Mouse (Mus musculus): ENCODE measurements at regions not wholly inside any gene's neighbourhood (a gene's known extent, or its start where the extent isn't known, plus 50 kb on each side); places are given as distances from the start of the nearest gene placed in this dataset.

DNA sequence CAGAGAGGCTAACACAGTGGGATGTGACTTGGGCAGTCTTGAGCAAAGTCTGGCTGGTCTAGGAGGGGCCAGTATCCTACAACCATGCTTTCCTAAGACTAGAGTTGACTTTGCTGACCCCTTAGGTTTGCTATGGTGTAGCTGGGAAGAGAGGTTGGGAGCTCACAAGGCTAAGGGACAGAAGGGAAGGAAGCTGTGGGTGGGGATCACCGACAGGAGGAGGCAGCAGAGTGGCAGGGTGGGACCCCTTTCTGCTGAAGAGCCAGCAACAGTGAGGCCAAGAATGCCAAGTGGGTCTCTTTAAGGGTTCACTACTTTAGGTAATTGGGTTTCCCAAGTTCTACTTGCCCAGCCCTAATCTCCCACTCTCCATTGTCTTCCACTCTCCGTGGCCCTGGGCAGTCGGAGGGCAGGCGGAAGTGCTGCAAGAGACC lies 67.7 kb upstream of the Sox13 start:
- H3K27me3 ChIP-seq (replicated peaks; ENCODE audit: control insufficient read depth, insufficient read depth, low read length) = no peaks in the 10 kb centered on the region
- H3K4me1 ChIP-seq (ENCODE audit: control insufficient read depth, insufficient read depth, low read length) = peaks cover 14% of the 10 kb centered on the region
- peak overlapping the region; percentile 75; the same call in 1 of the 2 replicates for H3K9ac ChIP-seq (ENCODE audit: low read depth, low read length)
- no peaks in the 10 kb centered on the region for H3K9me3 ChIP-seq (ENCODE audit: control insufficient read depth, low read length)
- peak overlapping the region; percentile 88 for H3K27ac ChIP-seq (replicated peaks; ENCODE audit: low read depth, low read length)
- H3K36me3 ChIP-seq (ENCODE audit: control insufficient read depth, insufficient read depth, low read length) = no peaks in the 10 kb centered on the region
- no peak; the same call in 1 of the 2 replicates for ATAC-seq (ENCODE audit: low read depth)
- DNase-seq (ENCODE audit: low spot score) = no peak
- 9% methylated on average over 4 of the region's 4 CpGs for WGBS
- H3K4me3 ChIP-seq (ENCODE audit: low read depth, low read length) = peak overlapping the region; percentile 44; the same call in 1 of the 2 replicates
- peak overlapping the region; percentile 95 for H3K4me2 ChIP-seq (ENCODE audit: low read depth, low read length)

DNA sequence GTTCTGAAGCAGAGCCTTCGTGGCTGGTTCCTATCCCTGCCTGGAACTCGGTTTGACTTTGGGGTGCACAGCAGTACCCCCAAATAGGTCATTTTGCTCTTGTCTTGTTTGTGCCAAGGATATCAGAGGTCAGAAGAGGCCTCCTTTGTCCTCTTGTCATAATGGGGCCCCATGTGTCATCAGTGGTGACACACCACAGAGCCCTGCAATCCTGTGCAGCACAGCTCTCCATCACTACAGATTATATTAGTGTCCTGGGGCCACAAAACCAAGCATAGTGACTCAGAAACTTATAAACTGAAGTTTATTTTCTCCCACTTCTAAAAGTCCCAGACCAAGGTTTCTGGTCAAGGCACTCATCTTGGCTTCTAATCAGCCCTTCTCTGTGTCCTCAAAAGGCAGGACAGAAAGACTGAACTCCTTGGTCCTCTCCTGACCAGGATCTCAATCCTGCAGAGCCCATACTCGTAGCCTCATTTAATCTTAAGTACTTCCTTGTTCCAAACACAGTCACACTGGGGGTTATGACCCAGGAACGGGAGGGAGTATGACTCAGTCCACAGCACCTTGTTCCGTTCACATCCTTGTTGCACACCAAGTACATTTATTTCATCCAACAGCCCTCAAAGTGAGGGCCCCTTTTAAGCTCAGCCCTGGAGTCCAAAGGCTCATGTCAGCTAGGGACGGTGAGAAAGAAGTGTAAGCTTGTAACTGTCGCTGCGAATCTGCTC lies 63.2 kb upstream of the Sox13 start:
- DNase-seq (ENCODE audit: low spot score) = no peak
- Histone ChIP-seq H3K9ac (ENCODE audit: low read depth, low read length) (no peak overlapping the region), H3K36me3 (ENCODE audit: control insufficient read depth, insufficient read depth, low read length) (no peaks in the 10 kb centered on the region), H3K9me3 (ENCODE audit: control insufficient read depth, low read length) (no peaks in the 10 kb centered on the region), H3K27me3 (replicated peaks; ENCODE audit: control insufficient read depth, insufficient read depth, low read length) (no peaks in the 10 kb centered on the region), H3K4me3 (ENCODE audit: low read depth, low read length) (no peak overlapping the region), H3K4me2 (ENCODE audit: low read depth, low read length) (no peak overlapping the region), H3K27ac (replicated peaks; ENCODE audit: low read depth, low read length) (no peak overlapping the region), H3K4me1 (ENCODE audit: control insufficient read depth, insufficient read depth, low read length) (peaks cover 4% of the 10 kb centered on the region)
- WGBS = 86% methylated on average over 8 of the region's 8 CpGs
- no peak for ATAC-seq (ENCODE audit: low read depth)

DNA sequence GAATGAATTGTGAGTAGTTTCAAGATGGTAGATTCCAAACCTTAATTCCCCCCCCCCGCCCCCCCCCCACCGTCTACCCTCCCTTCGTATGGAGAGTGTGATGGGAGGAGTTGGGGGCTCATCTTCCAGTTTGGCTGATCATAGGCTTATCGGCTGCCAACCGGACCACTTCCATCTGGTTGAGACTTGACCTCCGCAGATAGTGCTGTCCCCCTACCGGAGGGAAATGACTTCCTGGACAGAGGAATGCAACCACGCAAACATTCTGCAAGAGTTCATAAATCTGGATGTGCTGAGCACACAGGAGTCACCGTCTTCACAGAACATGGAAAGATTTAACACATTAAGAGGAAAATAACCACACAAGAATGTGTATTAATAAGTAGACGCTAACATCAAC lies 62.2 kb upstream of the Sox13 start:
- no peak overlapping the region for H3K9ac ChIP-seq (ENCODE audit: low read depth, low read length)
- H3K27me3 ChIP-seq (replicated peaks; ENCODE audit: control insufficient read depth, insufficient read depth, low read length) = no peaks in the 10 kb centered on the region
- H3K36me3 ChIP-seq (ENCODE audit: control insufficient read depth, insufficient read depth, low read length) = no peaks in the 10 kb centered on the region
- no peaks in the 10 kb centered on the region for H3K9me3 ChIP-seq (ENCODE audit: control insufficient read depth, low read length)
- no peak overlapping the region for H3K4me3 ChIP-seq (ENCODE audit: low read depth, low read length)
- no peak for DNase-seq (ENCODE audit: low spot score)
- H3K4me1 ChIP-seq (ENCODE audit: control insufficient read depth, insufficient read depth, low read length) = no peaks in the 10 kb centered on the region; the same call in 1 of the 2 replicates
- no peak for ATAC-seq (ENCODE audit: low read depth)
- 50% methylated on average over 10 of the region's 10 CpGs for WGBS
- H3K4me2 ChIP-seq (ENCODE audit: low read depth, low read length) = no peak overlapping the region
- no peak overlapping the region for H3K27ac ChIP-seq (replicated peaks; ENCODE audit: low read depth, low read length)

DNA sequence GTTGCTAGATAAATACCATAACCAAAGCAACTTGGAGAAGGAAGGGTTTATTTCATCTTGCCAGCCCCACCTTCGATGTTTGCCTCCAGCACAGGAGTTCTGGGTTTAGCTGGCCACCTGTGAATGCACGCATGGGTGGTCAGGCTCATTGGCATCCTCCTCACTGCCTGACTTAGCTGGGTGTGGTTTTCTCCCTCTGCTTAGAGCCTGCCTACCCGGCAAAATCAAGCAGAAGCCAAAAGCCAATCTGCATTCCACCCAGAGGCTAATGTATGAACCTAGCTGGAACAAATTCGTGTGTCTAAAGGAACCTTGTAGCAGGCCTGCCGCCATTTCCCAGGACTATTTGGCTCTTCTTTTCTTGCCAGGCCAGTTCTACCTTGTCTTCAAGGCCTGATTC lies 58.7 kb upstream of the Sox13 start:
- no peak overlapping the region for H3K27ac ChIP-seq (replicated peaks; ENCODE audit: low read depth, low read length)
- no peak overlapping the region for H3K9ac ChIP-seq (ENCODE audit: low read depth, low read length)
- ATAC-seq (ENCODE audit: low read depth) (peak; percentile 50; the same call in 1 of the 2 replicates), DNase-seq (ENCODE audit: low spot score) (peak; percentile 33)
- H3K9me3 ChIP-seq (ENCODE audit: control insufficient read depth, low read length) = no peaks in the 10 kb centered on the region
- no peaks in the 10 kb centered on the region for H3K36me3 ChIP-seq (ENCODE audit: control insufficient read depth, insufficient read depth, low read length)
- 40% methylated on average over 5 of the region's 5 CpGs for WGBS
- H3K4me2 ChIP-seq (ENCODE audit: low read depth, low read length) = no peak overlapping the region
- H3K27me3 ChIP-seq (replicated peaks; ENCODE audit: control insufficient read depth, insufficient read depth, low read length) = no peaks in the 10 kb centered on the region
- no peaks in the 10 kb centered on the region; the same call in 1 of the 2 replicates for H3K4me1 ChIP-seq (ENCODE audit: control insufficient read depth, insufficient read depth, low read length)
- no peak overlapping the region for H3K4me3 ChIP-seq (ENCODE audit: low read depth, low read length)

DNA sequence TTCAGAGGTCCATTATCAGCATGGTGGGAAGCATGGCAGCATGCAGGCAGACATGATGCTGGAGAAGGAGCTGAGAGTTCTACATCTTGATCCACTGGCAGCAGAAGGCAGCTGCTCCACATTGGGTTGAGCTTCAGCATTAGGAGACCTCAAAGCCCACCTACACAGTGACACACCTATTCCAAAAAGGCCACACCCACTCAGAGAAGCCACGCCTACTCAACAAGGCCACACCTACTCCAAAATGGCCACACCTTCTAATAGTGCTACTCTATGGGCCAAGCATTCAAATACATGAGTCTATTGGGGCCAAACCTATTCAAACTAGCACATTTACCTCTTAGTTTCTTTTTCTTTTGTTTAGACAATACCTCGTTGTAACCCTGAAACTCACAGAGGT lies 50.4 kb upstream of the Sox13 start:
- DNase-seq (ENCODE audit: low spot score) = no peak
- no peak for ATAC-seq (ENCODE audit: low read depth)
- 64% methylated on average over 2 of the region's 2 CpGs for WGBS
- no peaks in the 10 kb centered on the region for H3K9me3 ChIP-seq (ENCODE audit: control insufficient read depth, low read length)
- H3K4me2 ChIP-seq (ENCODE audit: low read depth, low read length) = no peak overlapping the region
- no peak overlapping the region for H3K9ac ChIP-seq (ENCODE audit: low read depth, low read length)
- no peak overlapping the region for H3K27ac ChIP-seq (replicated peaks; ENCODE audit: low read depth, low read length)
- H3K4me1 ChIP-seq (ENCODE audit: control insufficient read depth, insufficient read depth, low read length) = no peaks in the 10 kb centered on the region; the same call in 1 of the 2 replicates
- no peak overlapping the region for H3K4me3 ChIP-seq (ENCODE audit: low read depth, low read length)
- no peaks in the 10 kb centered on the region for H3K27me3 ChIP-seq (replicated peaks; ENCODE audit: control insufficient read depth, insufficient read depth, low read length)
- H3K36me3 ChIP-seq (ENCODE audit: control insufficient read depth, insufficient read depth, low read length) = no peaks in the 10 kb centered on the region

Measured in embryonic facial prominence, embryonic 14.5 days (tissue).